Mouse (Mus musculus): ENCODE measurements at regions not wholly inside any gene's neighbourhood (a gene's known extent, or its start where the extent isn't known, plus 50 kb on each side); places are given as distances from the start of the nearest gene placed in this dataset.

- TF ChIP-seq CTCF (IDR thresholded peaks at IDR 0.05; ENCODE audit: low read depth), result no peak
- TF ChIP-seq EP300 (IDR thresholded peaks at IDR 0.05; ENCODE audit: low read depth), result no peak
Observed at GRCm38 (mm10) chr2:45197955-45198631, 80.9 kb upstream of the Zeb2 start.
